Mouse (Mus musculus) liver, embryonic 11.5 days (tissue): Measurements from ENCODE around the gene Gm49388. TPM values are rescaled to one million over a fixed set of nuclear protein-coding genes. Genes with fewer than 3 reads are reported as not detected.

Experiments used
- ATAC-seq: fragments of 200-750 bp; cut with Nextera tagmentation; replicated peaks from 2 replicates; pipeline ENCODE4 v1.8.0; 2017; ENCODE audit warnings: moderate number of reproducible peaks, mild to moderate bottlenecking, moderate TSS enrichment, moderate library complexity; ENCODE audit not compliant: low FRiP score
- DNase-seq: peaks from one replicate; pipeline ENCODE4 v3.0.0-alpha.2; 2017; ENCODE audit warnings: low spot score
- H3K27ac ChIP-seq: fragments of 300-500 bp; sonication (generic); 2 replicates; pipeline ENCODE4 v1.5.1; 2014; ENCODE audit warnings: mild to moderate bottlenecking, low read depth, low read length, control low read depth
- H3K27me3 ChIP-seq: fragments of 300-500 bp; sonication (generic); replicated peaks from 2 replicates; pipeline ENCODE4 v1.6.1; 2014; ENCODE audit warnings: low read length, mixed read lengths; ENCODE audit not compliant: control insufficient read depth, insufficient read depth
- H3K36me3 ChIP-seq: fragments of 300-500 bp; sonication (generic); 2 replicates; pipeline ENCODE4 v1.6.1; 2014; ENCODE audit warnings: mild to moderate bottlenecking, low read length, moderate library complexity, mixed read lengths; ENCODE audit not compliant: control insufficient read depth, insufficient read depth
- H3K4me1 ChIP-seq: fragments of 300-500 bp; sonication (generic); replicated peaks from 2 replicates; pipeline ENCODE4 v1.6.1; 2014; ENCODE audit warnings: low read length, mixed read lengths; ENCODE audit not compliant: control insufficient read depth, insufficient read depth
- H3K4me2 ChIP-seq: fragments of 300-500 bp; sonication (generic); 2 replicates; pipeline ENCODE4 v1.6.1; 2014; ENCODE audit warnings: mild to moderate bottlenecking, control low read depth, moderate library complexity
- H3K4me3 ChIP-seq: fragments of 300-500 bp; sonication (generic); 2 replicates; pipeline ENCODE4 v1.5.1; 2014; ENCODE audit warnings: low read depth, low read length, control low read depth
- H3K9ac ChIP-seq: fragments of 300-500 bp; sonication (generic); 2 replicates; pipeline ENCODE4 v1.6.1; 2014; ENCODE audit warnings: low read depth, low read length, control low read depth
- H3K9me3 ChIP-seq: fragments of 300-500 bp; sonication (generic); 2 replicates; pipeline ENCODE4 v1.6.1; 2016; ENCODE audit warnings: low read length, inconsistent platforms, mixed read lengths; ENCODE audit not compliant: control insufficient read depth
- WGBS: fragments of 180-500 bp; shearing (Covaris S2); extraction: QIAGEN DNeasy Blood & Tissue Kit; methylation state at CpG from one replicate; pipeline ENCODE4 v1.1.7; 2014; 5-methylcytosine and 5-hydroxymethylcytosine counted together
- polyA plus RNA-seq: library from polyadenylated mRNA; unstranded; fragments of >200 nt; fragmentation: Nextera tagmentation; extraction: Ambion mirVana; gene quantifications from 2 replicates; pipeline ENCODE4 v1.2.1, GENCODE M21; 2014

Gm49388 gene
- polyA plus RNA-seq, 1 experiment from 2014 or later, result not detected

DNA sequence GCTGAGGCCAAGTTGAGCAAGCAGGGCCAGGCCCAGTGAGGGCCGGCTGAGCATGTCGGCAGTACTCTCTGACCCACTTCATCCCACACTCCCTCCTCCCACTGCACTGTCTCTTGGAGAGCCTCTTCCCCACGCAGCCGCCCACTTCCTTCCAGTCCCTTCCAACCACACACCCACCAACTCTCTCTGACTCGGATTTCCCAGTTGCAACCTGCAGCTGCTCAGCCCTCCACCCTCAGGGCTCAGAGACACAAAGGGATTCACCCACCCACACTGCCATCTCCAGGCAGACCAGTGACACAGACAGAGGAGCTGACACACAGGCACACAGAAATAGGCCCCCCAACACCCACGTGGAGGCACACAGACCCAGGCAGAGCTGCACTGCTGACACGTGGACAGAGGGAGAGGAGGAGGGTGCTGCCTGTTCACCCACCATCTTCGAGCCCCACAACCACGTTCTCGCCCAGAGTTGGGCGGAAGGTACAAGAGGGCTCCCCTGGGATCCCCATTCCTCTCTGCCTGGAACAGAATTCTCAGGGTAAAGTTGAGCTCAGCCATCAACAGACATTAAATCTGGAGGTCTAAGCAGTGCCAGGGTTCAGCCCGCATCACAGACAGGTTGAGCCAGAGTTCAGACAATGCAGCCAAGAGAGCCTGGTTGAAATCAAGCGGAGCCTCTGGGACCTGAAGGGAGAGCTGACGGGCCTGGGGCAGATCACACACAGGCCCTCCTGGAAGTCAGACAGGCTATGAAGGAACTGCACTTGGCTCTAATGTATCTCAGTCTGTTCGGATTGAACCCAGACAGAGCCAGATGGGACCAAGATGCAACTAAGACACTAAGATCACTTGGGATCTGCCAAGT lies 30.8 kb downstream of the Gm49388 start:
- no peak for DNase-seq
- H3K4me2 ChIP-seq, result no peak overlapping the region
- H3K9ac ChIP-seq, result peak overlapping the region; percentile 17
- WGBS, result 60% methylated on average over 15 of the region's 15 CpGs
- no peaks in the 10 kb centered on the region for H3K9me3 ChIP-seq
- H3K36me3 ChIP-seq, result no peaks in the 10 kb centered on the region
- ATAC-seq, result peak; percentile 58
- peaks cover 27% of the 10 kb centered on the region for H3K4me1 ChIP-seq
- H3K27me3 ChIP-seq, result no peaks in the 10 kb centered on the region
- H3K27ac ChIP-seq, result no peak overlapping the region
- no peak overlapping the region for H3K4me3 ChIP-seq

DNA sequence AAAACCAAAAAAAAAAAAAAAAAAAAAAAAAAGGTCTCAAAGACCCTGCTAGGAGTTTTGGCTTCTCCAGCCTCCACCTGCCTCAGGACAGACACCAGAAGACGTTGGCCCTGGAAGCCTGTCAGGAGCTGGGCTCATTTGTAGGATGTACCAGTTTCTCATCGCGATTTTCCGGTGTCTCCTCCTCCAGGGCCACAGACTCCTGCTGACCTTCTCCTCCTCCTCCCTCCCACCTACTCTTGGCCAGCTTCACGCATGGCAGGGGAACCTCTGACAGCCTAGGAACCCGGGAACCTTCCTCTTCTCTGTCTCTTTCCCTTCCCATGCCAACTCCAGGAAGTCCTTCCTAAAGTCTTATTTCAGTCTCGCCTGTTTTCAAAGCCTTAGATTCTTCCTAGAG lies 31.6 kb downstream of the Gm49388 start:
- WGBS, result 73% methylated on average over 7 of the region's 7 CpGs
- no peak for DNase-seq
- Histone ChIP-seq H3K27me3 (no peaks in the 10 kb centered on the region), H3K4me1 (peaks cover 29% of the 10 kb centered on the region), H3K36me3 (no peaks in the 10 kb centered on the region), H3K9ac (no peak overlapping the region), H3K4me2 (no peak overlapping the region), H3K4me3 (no peak overlapping the region), H3K27ac (no peak overlapping the region), H3K9me3 (no peaks in the 10 kb centered on the region)
- ATAC-seq, result no peak

DNA sequence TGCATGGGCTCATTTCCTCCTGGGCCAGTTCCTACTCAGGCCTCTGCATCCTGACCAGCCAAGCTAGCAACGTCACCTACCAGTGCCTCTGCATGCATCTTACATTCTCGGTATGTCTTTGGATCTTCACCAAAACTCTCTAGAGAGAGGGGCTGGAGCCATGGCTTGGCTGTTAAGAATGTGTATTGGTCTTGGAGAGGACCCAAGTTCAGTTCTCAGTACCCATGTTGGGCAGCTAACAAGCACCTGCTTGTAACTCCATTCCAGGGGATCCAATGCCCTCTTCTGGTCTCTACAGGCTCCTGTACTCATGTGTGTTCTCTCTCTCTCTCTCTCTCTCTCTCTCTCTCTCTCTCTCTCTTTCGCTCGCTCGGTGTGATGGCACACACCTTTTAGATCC lies 32.4 kb downstream of the Gm49388 start:
- 86% methylated on average over 5 of the region's 5 CpGs for WGBS
- no peak for DNase-seq

DNA sequence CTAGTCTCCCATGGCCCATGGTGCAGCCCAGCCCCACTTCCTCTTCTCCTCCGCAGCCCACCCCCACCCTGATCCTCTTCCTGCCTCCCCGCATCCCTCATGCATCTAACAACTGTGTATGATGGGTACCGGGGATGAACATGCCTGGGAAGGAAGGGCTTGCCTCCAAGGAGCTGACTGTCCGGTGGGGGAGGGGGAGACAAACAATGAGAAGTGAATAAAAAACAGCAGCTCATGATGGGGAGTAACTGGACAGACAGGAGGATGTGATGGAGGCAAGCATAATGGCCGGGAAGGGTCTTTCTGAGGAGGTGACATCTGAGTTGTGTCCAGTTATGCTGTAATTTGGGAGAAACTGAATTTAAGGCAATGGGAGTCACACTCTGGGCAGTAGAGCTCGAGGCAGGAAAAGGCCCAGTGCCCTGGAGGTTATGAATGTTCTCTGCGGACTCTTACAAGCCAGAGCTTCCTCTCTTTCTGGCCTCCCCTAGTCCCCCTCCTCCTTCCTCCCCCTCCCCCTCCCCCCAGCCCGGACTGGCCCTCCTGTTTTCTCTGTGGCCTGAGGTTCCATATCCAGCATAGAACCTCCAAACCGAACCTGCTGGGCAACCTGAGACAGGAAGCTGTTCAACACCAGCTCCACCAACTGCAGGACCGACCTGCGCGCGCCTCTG lies 35.6 kb downstream of the Gm49388 start:
- ATAC-seq (no peak), DNase-seq (no peak)
- H3K36me3 ChIP-seq, result no peaks in the 10 kb centered on the region
- no peaks in the 10 kb centered on the region for H3K27me3 ChIP-seq
- H3K9me3 ChIP-seq, result no peaks in the 10 kb centered on the region
- no peak overlapping the region for H3K9ac ChIP-seq
- H3K4me1 ChIP-seq, result peaks cover 11% of the 10 kb centered on the region
- 53% methylated on average over 13 of the region's 13 CpGs for WGBS
- no peak overlapping the region for H3K4me3 ChIP-seq
- peak overlapping the region; percentile 45; the same call in 1 of the 2 replicates for H3K27ac ChIP-seq
- no peak overlapping the region for H3K4me2 ChIP-seq

More for the DNA sequence above, 32.4 kb downstream of the Gm49388 start:
- Histone ChIP-seq H3K27ac (no peak overlapping the region), H3K4me1 (peaks cover 29% of the 10 kb centered on the region), H3K36me3 (no peaks in the 10 kb centered on the region), H3K9me3 (no peaks in the 10 kb centered on the region), H3K4me3 (no peak overlapping the region), H3K27me3 (no peaks in the 10 kb centered on the region), H3K4me2 (no peak overlapping the region), H3K9ac (no peak overlapping the region)
- no peak for ATAC-seq

DNA sequence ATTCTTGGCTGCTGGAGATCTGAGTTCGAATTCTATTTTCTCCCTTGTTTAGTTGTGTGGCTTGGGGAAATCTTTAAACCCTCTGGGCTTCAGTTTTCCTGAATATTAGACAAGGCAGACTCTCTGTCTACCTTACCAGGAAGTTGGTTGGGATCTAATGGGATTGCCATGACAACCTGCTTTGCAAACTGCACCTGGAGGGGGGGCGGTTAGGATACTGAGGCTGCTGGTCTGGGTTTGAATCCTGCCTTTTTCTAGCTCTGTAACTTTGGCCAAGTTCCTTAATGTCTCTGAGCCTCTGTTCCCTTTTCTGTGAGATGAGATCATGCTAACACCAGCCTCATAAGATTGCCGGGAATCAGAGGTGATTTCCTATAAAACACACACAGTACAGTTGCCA lies 37.1 kb downstream of the Gm49388 start:
- H3K27ac ChIP-seq, result no peak overlapping the region
- DNase-seq, result no peak
- no peak overlapping the region for H3K4me3 ChIP-seq
- ATAC-seq, result no peak
- no peaks in the 10 kb centered on the region for H3K36me3 ChIP-seq
- H3K4me1 ChIP-seq, result 0 out of 2 replicates have a peak, but pooled peaks cover 6% of the 10 kb centered on the region
- no peak overlapping the region for H3K9ac ChIP-seq
- WGBS, result 80% methylated on average over 3 of the region's 3 CpGs
- no peaks in the 10 kb centered on the region for H3K9me3 ChIP-seq
- H3K4me2 ChIP-seq, result no peak overlapping the region
- H3K27me3 ChIP-seq, result no peaks in the 10 kb centered on the region

DNA sequence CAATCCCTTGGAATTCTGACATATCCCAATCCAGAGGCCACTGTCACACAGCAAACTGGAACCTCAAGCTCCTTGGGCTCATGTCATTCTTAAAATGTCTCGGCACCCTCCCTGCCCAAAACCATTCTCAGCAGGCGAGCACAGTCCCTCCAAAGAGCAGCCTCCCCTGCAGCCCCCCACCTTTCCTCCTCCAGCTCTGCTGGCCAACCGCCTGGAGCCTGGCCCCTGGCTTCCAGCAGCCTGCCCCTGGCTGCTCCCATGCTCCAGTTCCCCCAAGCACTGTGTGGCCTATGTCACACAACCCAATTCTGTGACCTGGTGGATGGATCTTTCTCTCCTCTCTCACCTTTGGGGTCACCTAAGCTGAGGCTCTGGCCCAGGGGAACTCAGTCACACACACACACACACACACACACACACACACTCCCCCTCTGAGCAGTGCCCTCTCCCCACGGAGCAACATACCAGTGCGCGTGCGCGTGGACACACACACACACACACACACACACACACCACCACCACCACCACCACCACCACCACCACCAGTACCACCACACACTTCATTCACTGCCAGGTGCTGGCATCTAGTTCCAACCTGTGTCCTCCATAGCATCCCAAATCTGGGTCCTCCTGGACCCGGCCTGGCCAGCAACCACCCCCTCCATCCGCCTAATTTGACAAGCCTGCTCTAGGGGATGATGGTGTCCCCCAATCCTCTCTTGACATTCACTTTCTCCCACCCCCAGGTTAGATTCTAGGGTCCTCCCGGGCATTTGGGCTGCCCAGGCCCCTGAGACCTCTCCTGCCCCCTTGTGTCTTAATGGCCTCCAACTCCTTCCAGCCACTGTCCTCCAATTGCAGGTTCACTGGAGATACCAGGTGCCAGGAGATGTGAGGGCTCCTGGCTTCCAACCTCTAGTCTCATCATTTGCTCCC lies 38.1 kb downstream of the Gm49388 start:
- H3K4me3 ChIP-seq, result peak overlapping the region; percentile 55
- H3K27me3 ChIP-seq, result no peaks in the 10 kb centered on the region
- no peaks in the 10 kb centered on the region for H3K36me3 ChIP-seq
- peak overlapping the region; percentile 53 for H3K9ac ChIP-seq
- ATAC-seq, result 0 out of 2 replicates have a peak, but pooled peaks have one; percentile 18
- 80% methylated on average over 11 of the region's 11 CpGs for WGBS
- H3K4me1 ChIP-seq, result 0 out of 2 replicates have a peak, but pooled peaks cover 6% of the 10 kb centered on the region
- H3K4me2 ChIP-seq, result peak overlapping the region; percentile 67
- H3K9me3 ChIP-seq, result no peaks in the 10 kb centered on the region
- H3K27ac ChIP-seq, result no peak overlapping the region
- DNase-seq, result no peak

DNA sequence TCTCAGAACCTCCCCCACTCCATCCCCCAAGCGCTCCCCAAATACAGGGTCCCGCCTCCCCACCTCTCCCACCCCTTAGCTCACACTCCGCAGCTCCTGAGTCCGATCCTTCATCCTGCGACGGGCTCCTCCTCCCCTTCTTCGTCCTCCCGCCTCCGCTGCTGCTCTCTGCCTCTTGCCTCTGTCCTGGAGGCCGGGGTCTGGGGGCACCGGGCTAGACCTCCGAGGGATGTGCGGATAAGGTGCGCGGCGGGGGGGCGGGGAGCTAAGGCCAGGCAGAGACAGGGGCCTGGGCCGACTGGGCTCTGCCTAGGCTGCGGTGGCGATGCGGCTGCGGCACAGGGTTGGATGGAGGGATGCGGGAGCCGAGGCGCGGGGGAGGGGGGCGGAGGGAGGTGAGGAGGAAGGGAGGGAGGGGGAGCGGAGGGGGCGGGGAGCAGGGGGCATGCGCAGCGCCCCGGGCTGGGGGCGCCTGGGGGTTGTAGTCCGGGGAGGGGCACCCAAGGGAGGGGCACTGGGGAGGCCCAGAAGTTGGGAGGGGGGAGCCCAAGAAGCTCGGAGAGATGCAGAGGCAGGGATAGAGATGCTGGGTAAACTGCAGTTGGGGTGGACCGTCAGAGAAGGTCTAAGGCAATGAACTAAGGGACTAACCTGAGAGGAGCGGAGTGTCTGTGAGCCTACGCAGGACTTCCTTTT lies 38.9 kb downstream of the Gm49388 start, which contains the start of the genes Stx4a and Stx1b:
Gene Stx4a, plus strand, starts transcription at position 119 of the 696 bp plus-strand sequence.
Gene Stx1b, minus strand, starts transcription at position 374 of the 696 bp plus-strand sequence.
- Histone ChIP-seq H3K9ac (peak within 1 kb of the TSS; percentile 53), H3K4me2 (peak within 1 kb of the TSS; percentile 67), H3K4me3 (peak within 1 kb of the TSS; percentile 55), H3K36me3 (no peaks in the 10 kb centered on the region), H3K4me1 (0 out of 2 replicates have a peak, but pooled peaks cover 6% of the 10 kb centered on the region), H3K9me3 (no peaks in the 10 kb centered on the region), H3K27me3 (no peaks in the 10 kb centered on the region), H3K27ac (no peak within 1 kb of the TSS)
- no peak for DNase-seq
- WGBS, result 9% methylated on average over 33 of the region's 38 CpGs
- ATAC-seq, result peak; percentile 32; the same call in 1 of the 2 replicates
